Mouse (Mus musculus) effector memory CD4-positive, alpha-beta T cell, adult 7 months (primary cell): ENCODE measurements around the gene Pate3. TPM values are rescaled to one million over a fixed set of nuclear protein-coding genes. Genes with fewer than 3 reads are reported as not detected.

Source experiments
- polyA plus RNA-seq: library from polyadenylated mRNA; unstranded; fragments of 100-300 nt; shearing (Covaris generic); gene quantifications from one replicate; pipeline ENCODE4 v1.2.1, GENCODE M21; 2017

The Pate3 gene
- not detected for polyA plus RNA-seq

DNA sequence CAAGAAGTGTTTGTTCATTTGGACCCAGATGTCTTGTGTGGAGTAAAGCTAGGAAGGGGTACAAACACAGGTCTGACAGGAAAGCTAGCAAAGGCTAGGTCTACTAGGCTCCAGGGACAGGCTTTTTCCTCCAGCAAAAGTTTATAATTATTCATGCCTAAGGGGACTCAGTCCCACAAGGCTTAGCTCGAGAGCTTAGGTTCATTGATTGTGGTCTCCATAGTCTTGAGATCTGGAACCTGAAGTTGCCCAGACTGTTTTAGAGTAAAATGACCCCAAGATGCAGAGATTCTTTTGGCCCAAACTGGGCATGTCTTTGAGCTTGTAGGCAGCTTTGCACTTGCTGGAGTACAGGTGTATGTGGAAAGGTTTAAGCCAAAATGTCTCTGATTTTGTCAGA is at the start of gene Pate3:
Pate3 (minus strand) TSS at position 101 of the 400 bp plus-strand sequence.

DNA sequence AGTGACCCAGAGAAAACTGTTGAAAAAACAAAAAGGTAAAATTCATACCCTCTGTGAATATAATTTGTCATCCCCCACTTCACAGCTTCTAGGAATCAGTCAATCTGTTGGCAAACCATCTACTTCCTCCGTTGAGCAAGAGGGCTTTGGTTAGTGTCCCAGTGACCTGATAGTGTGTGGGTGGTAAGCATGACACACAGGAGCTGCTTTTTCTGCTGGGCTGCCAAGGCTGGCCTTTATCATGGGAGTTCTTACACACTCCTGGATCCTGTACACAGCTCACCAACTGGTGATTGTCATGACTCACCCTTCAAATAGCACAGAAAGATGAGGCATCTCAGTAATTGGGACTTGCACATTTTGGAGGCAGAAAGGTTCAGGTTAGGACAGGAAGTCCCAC is 39.0 kb upstream of the Pate3 start, which contains the start of gene Pate1:
Pate1 (minus strand) TSS at position 378 of the 400 bp plus-strand sequence.

DNA sequence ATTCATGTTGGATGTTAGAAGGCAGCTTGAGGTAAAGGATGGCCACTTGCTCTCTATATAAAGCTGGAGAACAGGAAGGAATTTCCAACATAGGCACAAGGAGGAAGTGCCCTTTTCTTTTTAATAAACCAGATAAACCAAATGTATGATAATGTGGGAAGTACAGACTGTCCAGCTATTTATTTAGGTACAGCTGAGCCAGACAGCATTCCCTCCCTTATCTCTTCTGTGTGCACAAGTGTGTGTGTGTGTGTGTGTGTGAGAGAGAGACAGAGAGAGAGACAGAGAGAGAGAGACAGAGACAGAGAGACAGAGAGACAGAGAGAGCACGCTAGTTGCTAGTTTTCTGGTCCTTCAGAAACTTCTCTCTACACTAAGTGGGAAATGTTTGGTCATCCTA is 36.2 kb downstream of the Pate3 start, which contains the start of gene Pate4:
Pate4 (minus strand) TSS at position 101 of the 400 bp plus-strand sequence.

Other genes with a start within 250 kb of the Pate3 start
- 11.4 TPM for gene Cdon, start 227.1 kb downstream of the Pate3 start, polyA plus RNA-seq
- not detected for gene Gm1113, start 129.9 kb downstream of the Pate3 start, polyA plus RNA-seq
- gene Ddx25, start 89.7 kb downstream of the Pate3 start, polyA plus RNA-seq, result 0.15 TPM
- gene Pus3, start 89.6 kb downstream of the Pate3 start, polyA plus RNA-seq, result 28.7 TPM
- gene Pate2, start 77.9 kb downstream of the Pate3 start, polyA plus RNA-seq, result 0.54 TPM
- gene Hyls1, start 77.8 kb downstream of the Pate3 start, polyA plus RNA-seq, result 5.3 TPM
- not detected for gene Pate4, start 36.3 kb downstream of the Pate3 start, polyA plus RNA-seq
- gene Pate1, start 39.2 kb upstream of the Pate3 start, polyA plus RNA-seq, result 0.83 TPM
- gene Gm17677, start 92.8 kb upstream of the Pate3 start, polyA plus RNA-seq, result not detected
- not detected for gene Gm17727, start 129.9 kb upstream of the Pate3 start, polyA plus RNA-seq
- not detected for gene Gm27235, start 141.9 kb upstream of the Pate3 start, polyA plus RNA-seq
- not detected for gene D730048I06Rik, start 141.9 kb upstream of the Pate3 start, polyA plus RNA-seq
- gene 9230110F15Rik, start 195.9 kb upstream of the Pate3 start, polyA plus RNA-seq, result not detected